Mouse (Mus musculus) embryonic facial prominence, embryonic 11.5 days (tissue): ENCODE measurements at regions not wholly inside any gene's neighbourhood (a gene's known extent, or its start where the extent isn't known, plus 50 kb on each side); places are given as distances from the start of the nearest gene placed in this dataset.

Experiments used
- ATAC-seq: fragments of 200-750 bp; cut with Nextera tagmentation; replicated peaks from 2 replicates; pipeline ENCODE4 v1.8.0; 2017; ENCODE audit warnings: low read depth; ENCODE audit not compliant: insufficient number of reproducible peaks, low FRiP score, low TSS enrichment
- DNase-seq: peaks from one replicate; pipeline ENCODE4 v3.0.0-alpha.2; 2015; ENCODE audit warnings: low spot score
- H3K27ac ChIP-seq: fragments of 300-500 bp; sonication (generic); replicated peaks from 2 replicates; pipeline ENCODE4 v1.5.1; 2014; ENCODE audit warnings: mild to moderate bottlenecking, low read depth, low read length, control low read depth
- H3K27me3 ChIP-seq: fragments of 300-500 bp; sonication (generic); 2 replicates; pipeline ENCODE4 v1.6.1; 2014; ENCODE audit warnings: mild to moderate bottlenecking, low read length, moderate library complexity, mixed read lengths; ENCODE audit not compliant: control insufficient read depth, insufficient read depth
- H3K36me3 ChIP-seq: fragments of 300-500 bp; sonication (generic); replicated peaks from 2 replicates; pipeline ENCODE4 v1.6.1; 2014; ENCODE audit warnings: low read depth, mild to moderate bottlenecking, low read length, moderate library complexity, mixed read lengths; ENCODE audit not compliant: control insufficient read depth, insufficient read depth
- H3K4me1 ChIP-seq: fragments of 300-500 bp; sonication (generic); 2 replicates; pipeline ENCODE4 v1.6.1; 2014; ENCODE audit warnings: low read length, mixed read lengths; ENCODE audit not compliant: control insufficient read depth, insufficient read depth
- H3K4me2 ChIP-seq: fragments of 300-500 bp; sonication (generic); 2 replicates; pipeline ENCODE4 v1.6.1; 2014; ENCODE audit warnings: low read depth, mild to moderate bottlenecking, control low read depth, low read length, moderate library complexity
- H3K4me3 ChIP-seq: fragments of 300-500 bp; sonication (generic); 2 replicates; pipeline ENCODE4 v1.5.1; 2014; ENCODE audit warnings: low read depth, low read length, control low read depth
- H3K9ac ChIP-seq: fragments of 300-500 bp; sonication (generic); replicated peaks from 2 replicates; pipeline ENCODE4 v1.6.1; 2014; ENCODE audit warnings: mild to moderate bottlenecking, control low read depth, low read length
- H3K9me3 ChIP-seq: fragments of 300-500 bp; sonication (generic); replicated peaks from 2 replicates; pipeline ENCODE4 v1.6.1; 2016; ENCODE audit warnings: mild to moderate bottlenecking, low read length, inconsistent platforms, mixed read lengths; ENCODE audit not compliant: control insufficient read depth
- WGBS: fragments of 180-500 bp; shearing (Covaris S2); extraction: QIAGEN DNeasy Blood & Tissue Kit; methylation state at CpG from one replicate; pipeline ENCODE4 v1.1.7; 2014; 5-methylcytosine and 5-hydroxymethylcytosine counted together

DNA sequence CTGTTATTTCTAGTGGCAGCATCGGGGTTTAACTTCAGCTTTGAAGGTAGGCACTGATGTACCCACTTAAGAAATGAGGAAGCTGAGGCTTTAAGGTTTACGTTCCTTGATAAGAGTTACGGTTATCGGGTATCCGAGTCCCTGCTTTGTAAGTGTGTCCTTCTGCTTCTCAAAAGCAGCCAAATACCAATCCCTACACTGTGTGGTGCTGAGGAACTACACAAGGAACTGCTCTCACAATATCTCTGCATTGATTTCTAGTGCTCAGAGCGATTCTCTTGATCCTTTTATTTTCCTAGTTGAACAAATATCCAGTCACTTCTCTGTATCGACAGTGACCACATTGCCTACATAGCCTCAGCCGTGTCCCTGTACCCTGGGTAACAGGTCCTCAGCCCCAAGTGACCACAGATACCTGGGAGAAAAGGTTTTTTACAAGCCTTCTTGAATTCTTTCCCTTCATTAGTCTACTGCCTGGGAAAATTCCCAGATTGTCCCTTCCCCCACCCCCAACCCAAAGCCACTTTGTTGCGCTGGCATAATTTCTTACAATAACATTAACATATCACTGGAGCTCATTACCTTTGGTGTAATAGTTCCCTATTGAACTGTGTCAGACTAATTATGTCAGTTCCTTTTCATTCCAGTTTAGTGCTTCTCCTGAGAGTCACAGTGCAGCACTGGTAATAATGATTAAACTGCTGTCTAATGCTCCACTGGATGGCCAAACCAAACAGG, 184.0 kb upstream of the Nlrp1b start:
- Histone ChIP-seq H3K27me3 (no peaks in the 10 kb centered on the region), H3K4me3 (no peak overlapping the region), H3K36me3 (no peaks in the 10 kb centered on the region), H3K4me1 (no peaks in the 10 kb centered on the region), H3K9ac (no peak overlapping the region), H3K27ac (no peak overlapping the region), H3K9me3 (no peaks in the 10 kb centered on the region), H3K4me2 (no peak overlapping the region)
- WGBS, result 72% methylated on average over 9 of the region's 9 CpGs
- DNase-seq (no peak), ATAC-seq (no peak)

DNA sequence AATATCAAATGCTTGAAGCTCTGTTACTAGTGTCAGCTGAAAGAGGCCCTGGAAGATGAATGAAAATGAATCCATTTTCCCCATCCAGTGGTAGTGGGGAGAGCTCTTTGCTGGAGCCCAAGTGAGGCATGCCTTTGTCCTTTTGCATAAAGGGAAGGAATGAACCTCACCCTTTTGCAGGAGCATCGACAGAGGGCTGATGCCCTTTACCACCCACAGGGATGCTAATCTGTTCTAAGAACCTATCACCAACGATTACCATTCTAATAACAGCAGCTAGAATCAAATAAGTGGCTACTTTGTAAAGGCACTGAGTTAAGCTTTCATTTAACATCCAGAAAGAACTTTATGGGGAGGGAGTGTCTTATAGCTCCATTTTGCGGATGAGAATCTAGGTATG, 184.9 kb upstream of the Nlrp1b start:
- no peaks in the 10 kb centered on the region for H3K9me3 ChIP-seq
- 50% methylated on average over 3 of the region's 3 CpGs for WGBS
- no peak for ATAC-seq

GRCm38 (mm10) chr11:71422291-71422840, 191.8 kb upstream of the Nlrp1b start:
- Histone ChIP-seq H3K4me1 (no peaks in the 10 kb centered on the region), H3K4me3 (no peak overlapping the region), H3K4me2 (no peak overlapping the region), H3K9ac (no peak overlapping the region), H3K36me3 (no peaks in the 10 kb centered on the region), H3K27ac (no peak overlapping the region), H3K27me3 (no peaks in the 10 kb centered on the region), H3K9me3 (no peaks in the 10 kb centered on the region)
- DNase-seq (no peak), ATAC-seq (no peak)
- 44% methylated on average over 2 of the region's 2 CpGs for WGBS

More for the DNA sequence above, 184.9 kb upstream of the Nlrp1b start:
- Histone ChIP-seq H3K9ac (no peak overlapping the region), H3K27me3 (no peaks in the 10 kb centered on the region), H3K4me2 (no peak overlapping the region), H3K4me3 (no peak overlapping the region), H3K27ac (no peak overlapping the region), H3K4me1 (no peaks in the 10 kb centered on the region), H3K36me3 (no peaks in the 10 kb centered on the region)
- no peak for DNase-seq

DNA sequence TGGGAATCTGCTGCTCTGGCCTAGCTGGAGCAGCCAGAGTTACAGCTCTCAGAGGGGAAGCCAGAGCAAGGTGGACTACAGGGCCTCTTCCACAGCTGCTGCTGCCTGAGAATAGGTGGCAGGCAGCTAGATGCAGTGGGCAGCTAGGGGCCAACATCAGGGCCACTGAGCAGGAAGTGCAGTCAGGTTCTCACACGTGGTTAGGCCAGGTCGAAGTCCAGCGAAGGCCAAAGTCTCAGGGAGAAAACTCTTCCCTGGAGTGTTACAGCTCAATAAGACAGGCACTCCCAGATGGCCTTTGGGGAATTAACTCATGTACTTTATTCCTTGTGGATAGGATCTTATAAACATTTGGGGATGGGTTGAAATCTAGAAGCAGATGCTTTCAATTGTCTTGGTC, 192.7 kb upstream of the Nlrp1b start:
- Histone ChIP-seq H3K9me3 (no peaks in the 10 kb centered on the region), H3K4me1 (no peaks in the 10 kb centered on the region), H3K36me3 (no peaks in the 10 kb centered on the region), H3K4me2 (no peak overlapping the region), H3K27ac (no peak overlapping the region), H3K4me3 (no peak overlapping the region), H3K27me3 (no peaks in the 10 kb centered on the region), H3K9ac (no peak overlapping the region)
- ATAC-seq (no peak), DNase-seq (no peak)
- 82% methylated on average over 3 of the region's 3 CpGs for WGBS

GRCm38 (mm10) chr11:71424879-71425278, 194.3 kb upstream of the Nlrp1b start:
- no peaks in the 10 kb centered on the region for H3K9me3 ChIP-seq
- H3K27me3 ChIP-seq, result no peaks in the 10 kb centered on the region
- no peaks in the 10 kb centered on the region for H3K4me1 ChIP-seq
- DNase-seq, result no peak
- H3K27ac ChIP-seq, result no peak overlapping the region
- 72% methylated on average over 5 of the region's 5 CpGs for WGBS
- no peak for ATAC-seq
- no peak overlapping the region for H3K4me2 ChIP-seq
- H3K4me3 ChIP-seq, result no peak overlapping the region
- H3K9ac ChIP-seq, result no peak overlapping the region
- no peaks in the 10 kb centered on the region for H3K36me3 ChIP-seq

- 92% methylated on average over 22 of the region's 22 CpGs for WGBS
Measured at GRCm38 (mm10) chr11:71429739-71430138, 199.2 kb upstream of the Nlrp1b start.

DNA sequence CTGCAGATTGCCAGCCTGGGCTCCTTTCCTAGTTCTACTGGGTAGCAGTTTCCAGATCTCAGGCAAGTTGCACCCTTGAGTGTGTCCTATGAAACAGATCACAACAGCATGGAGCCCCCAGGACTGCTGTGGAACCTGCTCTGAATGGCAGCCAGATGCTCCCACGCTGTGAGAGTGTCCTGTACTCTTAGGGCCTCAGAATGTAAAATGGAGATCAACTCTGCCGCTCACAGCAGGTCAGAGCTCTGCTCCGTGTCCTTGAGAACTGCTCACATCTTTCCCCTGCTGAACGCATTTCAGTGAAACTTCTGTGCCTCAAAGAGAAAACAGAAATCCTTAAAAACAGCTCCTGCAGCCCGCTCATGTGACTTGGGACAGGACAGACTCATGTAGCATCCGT, 203.7 kb upstream of the Nlrp1b start:
- H3K4me2 ChIP-seq, result no peak overlapping the region
- no peak overlapping the region for H3K9ac ChIP-seq
- no peaks in the 10 kb centered on the region for H3K36me3 ChIP-seq
- ATAC-seq (no peak), DNase-seq (no peak)
- H3K4me1 ChIP-seq, result no peaks in the 10 kb centered on the region
- H3K27ac ChIP-seq, result no peak overlapping the region
- H3K4me3 ChIP-seq, result no peak overlapping the region
- no peaks in the 10 kb centered on the region for H3K27me3 ChIP-seq
- WGBS, result 54% methylated on average over 6 of the region's 6 CpGs
- H3K9me3 ChIP-seq, result no peaks in the 10 kb centered on the region

More at GRCm38 (mm10) chr11:71429739-71430138, 199.2 kb upstream of the Nlrp1b start:
- no peak for DNase-seq
- no peaks in the 10 kb centered on the region for H3K9me3 ChIP-seq
- H3K27ac ChIP-seq, result no peak overlapping the region
- H3K27me3 ChIP-seq, result no peaks in the 10 kb centered on the region
- no peak overlapping the region for H3K9ac ChIP-seq
- no peaks in the 10 kb centered on the region for H3K36me3 ChIP-seq
- H3K4me1 ChIP-seq, result no peaks in the 10 kb centered on the region
- ATAC-seq, result no peak
- no peak overlapping the region for H3K4me3 ChIP-seq
- H3K4me2 ChIP-seq, result no peak overlapping the region

GRCm38 (mm10) chr11:71434886-71435285, 204.4 kb upstream of the Nlrp1b start:
- no peak overlapping the region for H3K4me3 ChIP-seq
- H3K27me3 ChIP-seq, result no peaks in the 10 kb centered on the region
- H3K4me1 ChIP-seq, result no peaks in the 10 kb centered on the region
- H3K36me3 ChIP-seq, result no peaks in the 10 kb centered on the region
- no peak overlapping the region for H3K27ac ChIP-seq
- no peak overlapping the region for H3K4me2 ChIP-seq
- no peaks in the 10 kb centered on the region for H3K9me3 ChIP-seq
- no peak overlapping the region for H3K9ac ChIP-seq
- WGBS, result 84% methylated on average over 5 of the region's 5 CpGs
- no peak for DNase-seq
- no peak for ATAC-seq
